In genomic region chr7:43489631-43490125, GRCm38 (mm10) we compare ENCODE assay signal across 8 mouse cellular contexts. TPM values are rescaled to one million over a fixed set of nuclear protein-coding genes. Genes with fewer than 3 reads are reported as not detected.
DNase-seq lines count a peak whose midpoint lies in the region; ATAC-seq and TF ChIP-seq lines count a peak whose summit lies in the region.

Gene Iglon5 (minus strand): TSS chr7:43490075.

- peak within 1 kb of the TSS; percentile 70 for H3K4me2 ChIP-seq in kidney, postnatal 0 days (ENCODE audit: low read length)
- peak within 1 kb of the TSS; percentile 58 for H3K4me2 ChIP-seq in intestine, embryonic 14.5 days (ENCODE audit: low read length)
- peak within 1 kb of the TSS; percentile 65 for H3K4me2 ChIP-seq in midbrain, embryonic 13.5 days (replicated peaks)

- H3K36me3 ChIP-seq in kidney, postnatal 0 days (ENCODE audit: insufficient read depth, low read length): no peaks in the 10 kb centered on the region
- no peaks in the 10 kb centered on the region for H3K36me3 ChIP-seq in intestine, embryonic 14.5 days (ENCODE audit: control insufficient read depth, insufficient read depth, low read length)
- no peaks in the 10 kb centered on the region for H3K36me3 ChIP-seq in midbrain, embryonic 13.5 days

- H3K9me3 ChIP-seq in kidney, postnatal 0 days (replicated peaks; ENCODE audit: low read length): no peaks in the 10 kb centered on the region
- H3K9me3 ChIP-seq in intestine, embryonic 14.5 days (ENCODE audit: control insufficient read depth, low read length): no peaks in the 10 kb centered on the region
- no peaks in the 10 kb centered on the region for H3K9me3 ChIP-seq in midbrain, embryonic 13.5 days

- no peaks in the 10 kb centered on the region for H3K4me1 ChIP-seq in kidney, postnatal 0 days (replicated peaks; ENCODE audit: insufficient read depth, low read length)
- H3K4me1 ChIP-seq in intestine, embryonic 14.5 days (replicated peaks; ENCODE audit: control insufficient read depth, insufficient read depth, low read length): no peaks in the 10 kb centered on the region
- peaks cover 24% of the 10 kb centered on the region for H3K4me1 ChIP-seq in midbrain, embryonic 13.5 days (replicated peaks)

- no peaks in the 10 kb centered on the region for H3K27me3 ChIP-seq in kidney, postnatal 0 days (ENCODE audit: insufficient read depth, low read length)
- H3K27me3 ChIP-seq in intestine, embryonic 14.5 days (replicated peaks; ENCODE audit: control insufficient read depth, insufficient read depth, low read length): peaks cover 2% of the 10 kb centered on the region; the same call in 1 of the 2 replicates
- H3K27me3 ChIP-seq in midbrain, embryonic 13.5 days: no peaks in the 10 kb centered on the region

- no peak; the same call in 1 of the 2 replicates for ATAC-seq in kidney, postnatal 0 days (replicated peaks; ENCODE audit: low FRiP score, low read depth)
- ATAC-seq in intestine, embryonic 14.5 days (replicated peaks; ENCODE audit: low FRiP score, low TSS enrichment, low read depth): peak; percentile 37; the same call in 1 of the 2 replicates
- peak; percentile 74 for ATAC-seq in midbrain, embryonic 13.5 days
- ATAC-seq in erythroblast, adult 5-6 weeks (replicated peaks; ENCODE audit: low FRiP score, poor library complexity, severe bottlenecking): no peak

- DNase-seq in kidney, postnatal 0 days (ENCODE audit: low spot score): no peak
- no peak for DNase-seq in kidney, postnatal 36 days
- peak; percentile 19 for DNase-seq in embryo, embryonic 10.5 days (ENCODE audit: low spot score)
- no peak for DNase-seq in intestine, embryonic 14.5 days (ENCODE audit: low spot score)
- DNase-seq in yolk sac, embryonic 10.5 days (ENCODE audit: low spot score): no peak
- no peak for DNase-seq in gastrocnemius, postnatal 25 days

- TF ChIP-seq CTCF in kidney, postnatal 0 days (IDR thresholded peaks at IDR 0.05; ENCODE audit: low read depth): no peak

- H3K4me3 ChIP-seq in kidney, postnatal 0 days (replicated peaks; ENCODE audit: low read depth, low read length): peak within 1 kb of the TSS; percentile 37
- peak within 1 kb of the TSS; percentile 46 for H3K4me3 ChIP-seq in intestine, embryonic 14.5 days (ENCODE audit: low read depth, low read length)
- H3K4me3 ChIP-seq in midbrain, embryonic 13.5 days (replicated peaks): peak within 1 kb of the TSS; percentile 77

- H3K9ac ChIP-seq in kidney, postnatal 0 days (ENCODE audit: low read depth, low read length): peak within 1 kb of the TSS; percentile 54; the same call in 1 of the 2 replicates
- H3K9ac ChIP-seq in intestine, embryonic 14.5 days (ENCODE audit: low read length): peak within 1 kb of the TSS; percentile 44
- peak within 1 kb of the TSS; percentile 95 for H3K9ac ChIP-seq in midbrain, embryonic 13.5 days (replicated peaks)

- no peak within 1 kb of the TSS for H3K27ac ChIP-seq in kidney, postnatal 0 days
- no peak within 1 kb of the TSS for H3K27ac ChIP-seq in intestine, embryonic 14.5 days (ENCODE audit: low read depth)
- peak within 1 kb of the TSS; percentile 92 for H3K27ac ChIP-seq in midbrain, embryonic 13.5 days

- WGBS in kidney, postnatal 0 days: 2% methylated on average over 11 of the region's 41 CpGs
- 1% methylated on average over 14 of the region's 41 CpGs for WGBS in intestine, embryonic 14.5 days
- under 1% methylated on average over 27 of the region's 41 CpGs for WGBS in midbrain, embryonic 13.5 days

RNA-seq across cellular contexts. Expression of gene Iglon5, which starts in this region (rescaled TPM):
- polyA plus RNA-seq in kidney, postnatal 0 days (2015; fragmentation: Nextera tagmentation; extraction: Ambion mirVana): 0.25 and 0.29 TPM in 2 replicates
- 0.67 and 0.72 TPM in 2 replicates for polyA plus RNA-seq in intestine, embryonic 14.5 days (2014; fragmentation: Nextera tagmentation; extraction: Ambion mirVana)
- 6.3 and 7.5 TPM in 2 replicates for polyA plus RNA-seq in midbrain, embryonic 13.5 days (2015; fragmentation: Nextera tagmentation; extraction: Ambion mirVana)
- not detected in 2 replicates for total RNA-seq in erythroblast, adult 5-6 weeks (2015; ENCODE audit: low replicate concordance)
- total RNA-seq in erythroblast, adult 5-6 weeks (2017; ENCODE audit: low replicate concordance): not detected in 2 replicates
- under 1 TPM; 0.31 to 0.32 TPM for total RNA-seq in gastrocnemius, postnatal 25 days (2021)

Comparison
In these comparisons a context has a peak if more than half of its experiments do, and no peak if none do; other contexts are left out.
1. Peak in ATAC-seq, H3K4me3 ChIP-seq, H3K9ac ChIP-seq and H3K4me2 ChIP-seq in intestine, embryonic 14.5 days; RNA of the gene not detected or under 1 TPM.
2. H3K9ac ChIP-seq: peak in every context shown above with its lines; median percentile 95 in midbrain, embryonic 13.5 days; 54 in kidney, postnatal 0 days; 44 in intestine, embryonic 14.5 days.